Mouse (Mus musculus): ENCODE measurements around the gene Scly.

DNA sequence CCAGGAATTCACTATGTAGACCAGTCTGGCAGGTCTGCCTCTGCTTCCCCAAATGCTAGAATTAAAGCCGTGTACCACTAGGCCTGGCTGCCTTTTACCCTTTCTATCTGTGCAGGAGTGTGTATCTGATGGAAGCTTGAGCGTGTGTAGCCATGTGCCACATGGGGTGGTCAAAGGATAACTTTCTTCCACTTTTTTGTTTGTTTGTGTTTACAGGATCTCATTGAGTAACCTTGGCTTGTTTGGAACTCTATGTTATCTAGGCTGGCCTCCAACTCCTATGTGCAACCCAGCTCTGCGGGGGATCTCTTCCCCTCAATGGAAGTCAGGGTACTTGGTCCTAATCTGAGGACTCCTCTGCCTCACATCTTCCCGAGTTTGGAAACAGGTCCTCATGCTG is 49.2 kb upstream of the Scly start:
- TF ChIP-seq POLR2A (IDR thresholded peaks at IDR 0.05; ENCODE audit: extremely low read depth, insufficient read depth, low read length) (no peak), CTCF (IDR thresholded peaks at IDR 0.05; ENCODE audit: extremely low read depth, insufficient read depth, low read length) (no peak)
